ENCODE assay signal across 7 mouse cellular contexts in genomic region chr13:54687575-54688424, GRCm38 (mm10). TPM values are rescaled to one million over a fixed set of nuclear protein-coding genes. Genes with fewer than 3 reads are reported as not detected.
DNase-seq lines count a peak whose midpoint lies in the region; ATAC-seq lines count a peak whose summit lies in the region.

No protein-coding gene starts in this region.

- H3K27me3 ChIP-seq in intestine, embryonic 14.5 days (replicated peaks; ENCODE audit: control insufficient read depth, insufficient read depth, low read length) = no peaks in the 10 kb centered on the region
- no peaks in the 10 kb centered on the region for H3K27me3 ChIP-seq in midbrain, embryonic 10.5 days (ENCODE audit: low read depth, poor library complexity, severe bottlenecking)

- peak overlapping the region; percentile 88 for H3K9ac ChIP-seq in intestine, embryonic 14.5 days (ENCODE audit: low read length)

- H3K4me2 ChIP-seq in intestine, embryonic 14.5 days (ENCODE audit: low read length) = peak overlapping the region; percentile 58

- peak; percentile 89 for ATAC-seq in intestine, embryonic 14.5 days (replicated peaks; ENCODE audit: low FRiP score, low TSS enrichment, low read depth)

- peaks cover 36% of the 10 kb centered on the region for H3K4me1 ChIP-seq in intestine, embryonic 14.5 days (replicated peaks; ENCODE audit: control insufficient read depth, insufficient read depth, low read length)
- peaks cover 68% of the 10 kb centered on the region for H3K4me1 ChIP-seq in midbrain, embryonic 10.5 days

- WGBS in intestine, embryonic 14.5 days = under 1% methylated on average over 73 of the region's 82 CpGs
- under 1% methylated on average over 82 of the region's 82 CpGs for WGBS in midbrain, embryonic 10.5 days

- peak overlapping the region; percentile 89 for H3K4me3 ChIP-seq in intestine, embryonic 14.5 days (ENCODE audit: low read depth, low read length)
- H3K4me3 ChIP-seq in midbrain, embryonic 10.5 days = peak overlapping the region; percentile 81

- intact Hi-C loops in left cerebral cortex, postnatal 25 days (cut with DNase I) = loop anchor here (5.0 kb wide), 1 partner anchor 635 kb away; the partner anchor contains the start of genes Prelid1 and Rab24

- no peaks in the 10 kb centered on the region for H3K9me3 ChIP-seq in intestine, embryonic 14.5 days (ENCODE audit: control insufficient read depth, low read length)
- H3K9me3 ChIP-seq in midbrain, embryonic 10.5 days (replicated peaks) = no peaks in the 10 kb centered on the region

- H3K27ac ChIP-seq in intestine, embryonic 14.5 days (ENCODE audit: low read depth) = peak overlapping the region; percentile 98
- peak overlapping the region; percentile 99 for H3K27ac ChIP-seq in midbrain, embryonic 10.5 days (replicated peaks)

- peaks cover 16% of the 10 kb centered on the region for H3K36me3 ChIP-seq in intestine, embryonic 14.5 days (ENCODE audit: control insufficient read depth, insufficient read depth, low read length)
- peaks cover 28% of the 10 kb centered on the region for H3K36me3 ChIP-seq in midbrain, embryonic 10.5 days

- DNase-seq in adrenal gland, adult 18-20 months (ENCODE audit: low spot score in 2 of 2) = peak; percentile 95 to 98
- peak; percentile 97 for DNase-seq in embryo, embryonic 11 days
- DNase-seq in gastrocnemius, postnatal 25 days = peak; percentile 98
- DNase-seq in intestine, embryonic 14.5 days (ENCODE audit: low spot score) = peak; percentile 98
- peak; percentile 96 to 98 for DNase-seq in left cerebral cortex, postnatal 25 days (ENCODE audit: low spot score in 2 of 2)
- peak; percentile 98 for DNase-seq in midbrain, embryonic 10.5 days (ENCODE audit: low spot score)
- peak; percentile 97 for DNase-seq in right cerebral cortex, postnatal 4 days

RNA-seq across cellular contexts. Expression of gene Rnf44, which starts 5.9 kb away (rescaled TPM):
- total RNA-seq in adrenal gland, adult 18-20 months (2021) = 100 to 1,000 TPM in 1 of 2 experiments, 10 to 100 TPM in 1; 98.4 to 123 TPM
- 10 to 100 TPM; 24.8 to 30.6 TPM for total RNA-seq in gastrocnemius, postnatal 25 days (2021)
- polyA plus RNA-seq in intestine, embryonic 14.5 days (2014; fragmentation: Nextera tagmentation; extraction: Ambion mirVana) = 91.7 and 102 TPM in 2 replicates
- 100 to 1,000 TPM; 166 to 176 TPM for total RNA-seq in left cerebral cortex, postnatal 25 days (2021)
- polyA plus RNA-seq in midbrain, embryonic 10.5 days (2016; fragmentation: Nextera tagmentation; extraction: Ambion mirVana) = 90.1 and 98.8 TPM in 2 replicates

RNA-seq across cellular contexts. Expression of gene Cdhr2, which starts 13.5 kb away (rescaled TPM):
- under 1 TPM in 1 of 2 experiments, not detected in 1; 0.17 TPM for total RNA-seq in adrenal gland, adult 18-20 months (2021)
- not detected for total RNA-seq in gastrocnemius, postnatal 25 days (2021)
- polyA plus RNA-seq in intestine, embryonic 14.5 days (2014; fragmentation: Nextera tagmentation; extraction: Ambion mirVana) = 8.9 and 11.8 TPM in 2 replicates
- under 1 TPM; 0.14 to 0.23 TPM for total RNA-seq in left cerebral cortex, postnatal 25 days (2021)
- not detected in 2 replicates for polyA plus RNA-seq in midbrain, embryonic 10.5 days (2016; fragmentation: Nextera tagmentation; extraction: Ambion mirVana)

Comparison
In these comparisons a context has a peak if more than half of its experiments do, and no peak if none do; other contexts are left out.
1. Peak in every context shown above with its lines: DNase-seq, ATAC-seq, H3K4me3 ChIP-seq and H3K27ac ChIP-seq.